Mouse (Mus musculus) G1E (cell line): ENCODE results near the gene Clock. TPM values are rescaled to one million over a fixed set of nuclear protein-coding genes. Genes with fewer than 3 reads are reported as not detected.

Experiments used
- ATAC-seq: 2 replicates; pipeline ENCODE4 v1.8.0; 2016; ENCODE audit warnings: mild to moderate bottlenecking; ENCODE audit not compliant: insufficient number of reproducible peaks, poor library complexity, low FRiP score, severe bottlenecking; ENCODE audit errors: extremely low read depth
- DNase-seq: peaks from one replicate; pipeline ENCODE4 v3.0.0; 2012; ENCODE audit warnings: low spot score
- H3K27me3 ChIP-seq: 2 replicates; pipeline ENCODE4 v1.6.1; 2012; ENCODE audit warnings: mild to moderate bottlenecking, low read length, inconsistent platforms; ENCODE audit not compliant: insufficient read depth
- H3K36me3 ChIP-seq: replicated peaks from 2 replicates; pipeline ENCODE3; 2012; ENCODE audit warnings: mild to moderate bottlenecking, inconsistent platforms
- H3K4me1 ChIP-seq: 2 replicates; pipeline ENCODE4 v1.6.1; 2012; ENCODE audit warnings: low read depth, low read length, inconsistent platforms, mixed read lengths; ENCODE audit not compliant: insufficient read depth
- H3K4me3 ChIP-seq: 2 replicates; pipeline ENCODE4 v1.5.1; 2012; ENCODE audit warnings: low read depth, mild to moderate bottlenecking, inconsistent platforms, low read length, moderate library complexity, mixed read lengths
- H3K9me3 ChIP-seq: replicated peaks from 2 replicates; pipeline ENCODE4 v1.6.1; 2012; ENCODE audit warnings: inconsistent platforms
- CTCF ChIP-seq: IDR thresholded peaks from 2 replicates; pipeline ENCODE4 v1.5.1; 2012; ENCODE audit warnings: low read depth, low read length, inconsistent platforms, mixed read lengths
- GATA1 ChIP-seq: IDR thresholded peaks from 2 replicates; pipeline ENCODE4 v1.6.1; 2012; ENCODE audit warnings: borderline replicate concordance, low read length, inconsistent platforms, mixed read lengths
- GATA2 ChIP-seq: IDR thresholded peaks from 2 replicates; pipeline ENCODE4 v1.6.1; 2012; ENCODE audit warnings: low read depth, low read length, inconsistent platforms, borderline replicate concordance
- POLR2AphosphoS5 ChIP-seq: IDR thresholded peaks from 2 replicates; pipeline ENCODE4 v1.6.1; 2012; ENCODE audit warnings: low read depth, low read length, inconsistent platforms; ENCODE audit not compliant: insufficient replicate concordance
- TAL1 ChIP-seq: conservative IDR thresholded peaks from 2 replicates; pipeline ENCODE4 v1.6.1; 2012; ENCODE audit warnings: low read depth, low read length, inconsistent platforms, mixed read lengths
- polyA plus RNA-seq: library from polyadenylated mRNA; stranded (reverse); fragments of >175 nt; gene quantifications from 2 replicates; pipeline ENCODE4 v1.2.3, GENCODE M21; 2012
- total RNA-seq, 2 experiments: library from RNA; stranded (forward) in 1 of 2; stranded (reverse) in 1 of 2; fragments of 200-1000 nt in 1 of 2; fragments of >200 nt in 1 of 2; fragmentation: Nextera tagmentation in 1 of 2; gene quantifications; 2 replicates each; pipeline ENCODE4 v1.2.3; 2014 to 2017

Clock gene
- total and polyA plus RNA-seq, 3 experiments: 0.82 to 27.2 (median 16.4) TPM

- no peaks in the 10 kb centered on the region for H3K36me3 ChIP-seq
- H3K27me3 ChIP-seq: peaks cover 10% of the 10 kb centered on the region
- H3K9me3 ChIP-seq: no peaks in the 10 kb centered on the region
- TF ChIP-seq GATA2: no peak
- no peak for TF ChIP-seq POLR2AphosphoS5
- no peak for TF ChIP-seq TAL1
- TF ChIP-seq GATA1: no peak
- no peak for TF ChIP-seq CTCF
- ATAC-seq (no peak), DNase-seq (no peak)
- peaks cover 14% of the 10 kb centered on the region for H3K4me1 ChIP-seq
- no peak overlapping the region for H3K4me3 ChIP-seq
Measured at GRCm38 (mm10) chr5:76306261-76306660, 1.7 kb upstream of the Clock start.

- Histone ChIP-seq H3K27me3 (peaks cover 8% of the 10 kb centered on the region), H3K9me3 (no peaks in the 10 kb centered on the region), H3K36me3 (peaks cover 5% of the 10 kb centered on the region), H3K4me3 (no peak overlapping the region), H3K4me1 (peaks cover 14% of the 10 kb centered on the region)
- ATAC-seq (no peak), DNase-seq (no peak)
- TF ChIP-seq CTCF: no peak
- no peak for TF ChIP-seq TAL1
- no peak for TF ChIP-seq GATA1
- no peak for TF ChIP-seq POLR2AphosphoS5
- TF ChIP-seq GATA2: no peak
Measured at GRCm38 (mm10) chr5:76305616-76306015, 1.0 kb upstream of the Clock start.

DNA sequence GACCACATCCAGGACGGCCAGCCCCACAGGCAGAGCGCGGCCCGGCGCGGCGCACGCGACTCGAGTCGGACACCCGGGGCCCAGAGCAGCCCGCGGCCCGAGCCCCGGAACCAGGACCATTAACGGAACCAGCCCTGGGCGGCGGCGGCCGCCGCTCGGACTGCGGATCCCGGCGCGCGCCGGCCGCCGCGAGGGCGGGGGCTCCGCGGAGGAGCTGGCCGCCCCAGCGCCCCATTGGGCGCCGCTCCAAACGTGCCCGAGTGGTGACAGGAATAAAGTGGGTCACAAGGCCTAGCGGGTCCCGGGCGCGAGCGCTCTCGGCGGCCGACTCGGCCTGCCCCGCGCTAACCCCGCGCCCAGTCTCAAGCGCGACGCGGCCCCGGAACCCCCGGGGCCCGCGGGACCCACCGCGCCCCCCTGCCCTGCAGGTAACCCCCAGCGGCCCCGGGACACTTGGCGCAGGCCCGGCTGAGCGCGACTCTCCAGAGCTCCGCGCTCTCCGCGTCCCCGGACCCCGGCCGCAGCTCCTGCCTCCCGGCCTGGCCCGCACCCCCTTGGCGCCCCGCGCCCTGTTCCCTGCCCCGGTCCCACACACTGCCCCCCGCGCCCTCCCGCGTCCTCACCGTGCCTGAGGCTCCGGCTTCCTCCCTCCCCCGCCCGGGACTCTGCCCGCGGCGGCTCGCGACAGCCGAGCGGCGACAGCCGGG lies 694 bp downstream of the Clock start:
- ATAC-seq: peak; percentile 25; the same call in 1 of the 2 replicates
- peak; percentile 78 for DNase-seq
- TF ChIP-seq CTCF (no peak), GATA1 (no peak), GATA2 (no peak), POLR2AphosphoS5 (no peak), TAL1 (no peak)

GRCm38 (mm10) chr5:76303379-76303744 lies 1.2 kb downstream of the Clock start:
- peak; percentile 3 for DNase-seq
- H3K4me3 ChIP-seq: peak overlapping the region; percentile 92
- H3K27me3 ChIP-seq: no peaks in the 10 kb centered on the region

More for the DNA sequence above, 694 bp downstream of the Clock start:
- H3K4me3 ChIP-seq: peak overlapping the region; percentile 92
- H3K36me3 ChIP-seq: peaks cover 7% of the 10 kb centered on the region
- H3K9me3 ChIP-seq: no peaks in the 10 kb centered on the region
- peaks cover 14% of the 10 kb centered on the region for H3K4me1 ChIP-seq
- no peaks in the 10 kb centered on the region for H3K27me3 ChIP-seq

GRCm38 (mm10) chr5:76302009-76302408 lies 2.6 kb downstream of the Clock start:
- DNase-seq: no peak
- no peak for ATAC-seq
- no peak overlapping the region for H3K4me3 ChIP-seq
- H3K27me3 ChIP-seq: no peaks in the 10 kb centered on the region
- TF ChIP-seq GATA2 (no peak), POLR2AphosphoS5 (no peak), GATA1 (no peak), TAL1 (no peak)
- H3K9me3 ChIP-seq: no peaks in the 10 kb centered on the region
- H3K36me3 ChIP-seq: peaks cover 10% of the 10 kb centered on the region
- peaks cover 14% of the 10 kb centered on the region for H3K4me1 ChIP-seq

More at GRCm38 (mm10) chr5:76303379-76303744, 1.2 kb downstream of the Clock start:
- Histone ChIP-seq H3K4me1 (peaks cover 14% of the 10 kb centered on the region), H3K9me3 (no peaks in the 10 kb centered on the region), H3K36me3 (peaks cover 7% of the 10 kb centered on the region)
- no peak for ATAC-seq
- TF ChIP-seq POLR2AphosphoS5: no peak
- TF ChIP-seq GATA2: no peak

DNA sequence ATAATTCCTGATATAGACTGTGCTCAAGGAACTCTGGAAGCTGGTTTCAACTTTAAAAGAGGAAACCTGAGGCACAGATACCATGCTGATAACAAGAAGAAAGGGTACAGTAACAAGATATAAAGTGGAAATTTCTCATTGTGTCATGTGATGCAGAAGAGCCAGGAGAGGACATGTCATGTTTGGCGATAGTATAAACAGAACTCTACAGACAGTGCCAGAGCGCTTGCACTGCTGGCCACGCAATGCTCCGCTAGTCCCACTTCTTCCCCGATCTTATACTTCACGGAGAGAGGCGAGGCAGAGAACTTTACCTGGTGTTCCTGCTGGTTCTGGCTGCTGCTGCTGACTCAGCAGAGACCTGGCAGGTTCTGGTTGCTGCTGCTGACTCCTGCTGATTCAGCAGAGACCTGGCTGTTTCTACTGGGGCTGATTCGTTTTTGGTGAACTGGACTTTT lies 15.3 kb downstream of the Clock start:
- Histone ChIP-seq H3K36me3 (peaks cover 21% of the 10 kb centered on the region), H3K4me3 (no peak overlapping the region), H3K27me3 (no peaks in the 10 kb centered on the region), H3K9me3 (no peaks in the 10 kb centered on the region), H3K4me1 (peaks cover 16% of the 10 kb centered on the region; the same call in 1 of the 2 replicates)
- ATAC-seq: no peak
- no peak for DNase-seq
- TF ChIP-seq GATA1 (no peak), POLR2AphosphoS5 (no peak), GATA2 (no peak), CTCF (no peak), TAL1 (no peak)
